Mouse (Mus musculus): ENCODE results near the gene Tmx2. TPM values are rescaled to one million over a fixed set of nuclear protein-coding genes. Genes with fewer than 3 reads are reported as not detected.
A peak's percentile ranks its signal among the peaks of the same experiment; 100 is the strongest.

The Tmx2 gene
- polyA plus RNA-seq, 1 experiment, result 454 TPM

GRCm38 (mm10) chr2:84705295-84705694 lies 26.4 kb upstream of the Tmx2 start:
- TF ChIP-seq POLR2A (IDR thresholded peaks at IDR 0.05; ENCODE audit: borderline replicate concordance, insufficient read depth, low read length) (no peak), CTCF (IDR thresholded peaks at IDR 0.05; ENCODE audit: borderline replicate concordance, insufficient read depth, low read depth, low read length) (no peak)
- no peak for DNase-seq
- 94% methylated on average over 1 of the region's 1 CpGs for WGBS

GRCm38 (mm10) chr2:84704329-84704728 lies 25.4 kb upstream of the Tmx2 start:
- Histone ChIP-seq H3K27ac (ENCODE audit: insufficient read depth, low read length) (no peak overlapping the region), H3K27me3 (ENCODE audit: control insufficient read depth, insufficient read depth, low read length) (no peaks in the 10 kb centered on the region), H3K4me1 (ENCODE audit: control insufficient read depth, insufficient read depth, low read length) (peaks cover 4% of the 10 kb centered on the region), H3K4me3 (replicated peaks; ENCODE audit: insufficient read depth, low read depth, low read length) (no peak overlapping the region)
- no peak for DNase-seq
- TF ChIP-seq CTCF (IDR thresholded peaks at IDR 0.05; ENCODE audit: borderline replicate concordance, insufficient read depth, low read depth, low read length) (no peak), POLR2A (IDR thresholded peaks at IDR 0.05; ENCODE audit: borderline replicate concordance, insufficient read depth, low read length) (no peak)
- 76% methylated on average over 5 of the region's 5 CpGs for WGBS

More at GRCm38 (mm10) chr2:84705295-84705694, 26.4 kb upstream of the Tmx2 start:
- H3K4me1 ChIP-seq (ENCODE audit: control insufficient read depth, insufficient read depth, low read length), result peaks cover 4% of the 10 kb centered on the region
- no peak overlapping the region for H3K27ac ChIP-seq (ENCODE audit: insufficient read depth, low read length)
- no peaks in the 10 kb centered on the region for H3K27me3 ChIP-seq (ENCODE audit: control insufficient read depth, insufficient read depth, low read length)
- no peak overlapping the region for H3K4me3 ChIP-seq (replicated peaks; ENCODE audit: insufficient read depth, low read depth, low read length)

GRCm38 (mm10) chr2:84703497-84703896 lies 24.6 kb upstream of the Tmx2 start:
- DNase-seq, result no peak
- no peak for TF ChIP-seq CTCF (IDR thresholded peaks at IDR 0.05; ENCODE audit: borderline replicate concordance, insufficient read depth, low read depth, low read length)
- TF ChIP-seq POLR2A (IDR thresholded peaks at IDR 0.05; ENCODE audit: borderline replicate concordance, insufficient read depth, low read length), result no peak
- no peak overlapping the region for H3K27ac ChIP-seq (ENCODE audit: insufficient read depth, low read length)
- peaks cover 4% of the 10 kb centered on the region for H3K4me1 ChIP-seq (ENCODE audit: control insufficient read depth, insufficient read depth, low read length)
- H3K4me3 ChIP-seq (replicated peaks; ENCODE audit: insufficient read depth, low read depth, low read length), result no peak overlapping the region
- no peaks in the 10 kb centered on the region for H3K27me3 ChIP-seq (ENCODE audit: control insufficient read depth, insufficient read depth, low read length)
- WGBS, result 96% methylated on average over 1 of the region's 1 CpGs

- no peak overlapping the region for H3K27ac ChIP-seq (ENCODE audit: insufficient read depth, low read length)
- no peak for DNase-seq
- H3K27me3 ChIP-seq (ENCODE audit: control insufficient read depth, insufficient read depth, low read length), result no peaks in the 10 kb centered on the region
- TF ChIP-seq CTCF (IDR thresholded peaks at IDR 0.05; ENCODE audit: borderline replicate concordance, insufficient read depth, low read depth, low read length) (no peak), POLR2A (IDR thresholded peaks at IDR 0.05; ENCODE audit: borderline replicate concordance, insufficient read depth, low read length) (no peak)
- WGBS, result 89% methylated on average over 5 of the region's 5 CpGs
- no peak overlapping the region for H3K4me3 ChIP-seq (replicated peaks; ENCODE audit: insufficient read depth, low read depth, low read length)
- H3K4me1 ChIP-seq (ENCODE audit: control insufficient read depth, insufficient read depth, low read length), result peaks cover 4% of the 10 kb centered on the region; the same call in 1 of the 2 replicates
These were observed 16.2 kb upstream of the Tmx2 start for GRCm38 (mm10) chr2:84695007-84695695.

- 18% methylated on average over 12 of the region's 12 CpGs for WGBS
- Histone ChIP-seq H3K27ac (ENCODE audit: insufficient read depth, low read length) (peak overlapping the region; percentile 17), H3K4me3 (replicated peaks; ENCODE audit: insufficient read depth, low read depth, low read length) (no peak overlapping the region)
These were observed 11.1 kb upstream of the Tmx2 start for GRCm38 (mm10) chr2:84690050-84690449.

GRCm38 (mm10) chr2:84688080-84688844 lies 9.3 kb upstream of the Tmx2 start:
- 84% methylated on average over 2 of the region's 2 CpGs for WGBS
- Histone ChIP-seq H3K27me3 (ENCODE audit: control insufficient read depth, insufficient read depth, low read length) (no peaks in the 10 kb centered on the region), H3K4me1 (ENCODE audit: control insufficient read depth, insufficient read depth, low read length) (peaks cover 6% of the 10 kb centered on the region; the same call in 1 of the 2 replicates), H3K27ac (ENCODE audit: insufficient read depth, low read length) (no peak overlapping the region), H3K4me3 (replicated peaks; ENCODE audit: insufficient read depth, low read depth, low read length) (no peak overlapping the region)
- no peak for TF ChIP-seq POLR2A (IDR thresholded peaks at IDR 0.05; ENCODE audit: borderline replicate concordance, insufficient read depth, low read length)
- no peak for TF ChIP-seq CTCF (IDR thresholded peaks at IDR 0.05; ENCODE audit: borderline replicate concordance, insufficient read depth, low read depth, low read length)
- no peak for DNase-seq

More at GRCm38 (mm10) chr2:84690050-84690449, 11.1 kb upstream of the Tmx2 start:
- Histone ChIP-seq H3K27me3 (ENCODE audit: control insufficient read depth, insufficient read depth, low read length) (no peaks in the 10 kb centered on the region), H3K4me1 (ENCODE audit: control insufficient read depth, insufficient read depth, low read length) (peaks cover 6% of the 10 kb centered on the region; the same call in 1 of the 2 replicates)
- TF ChIP-seq POLR2A (IDR thresholded peaks at IDR 0.05; ENCODE audit: borderline replicate concordance, insufficient read depth, low read length) (no peak), CTCF (IDR thresholded peaks at IDR 0.05; ENCODE audit: borderline replicate concordance, insufficient read depth, low read depth, low read length) (no peak)
- DNase-seq, result peak; percentile 41 to 58

GRCm38 (mm10) chr2:84682605-84683183 lies 3.8 kb upstream of the Tmx2 start:
- Histone ChIP-seq H3K27ac (ENCODE audit: insufficient read depth, low read length) (no peak overlapping the region), H3K27me3 (ENCODE audit: control insufficient read depth, insufficient read depth, low read length) (no peaks in the 10 kb centered on the region), H3K4me1 (ENCODE audit: control insufficient read depth, insufficient read depth, low read length) (no peaks in the 10 kb centered on the region), H3K4me3 (replicated peaks; ENCODE audit: insufficient read depth, low read depth, low read length) (no peak overlapping the region)
- TF ChIP-seq POLR2A (IDR thresholded peaks at IDR 0.05; ENCODE audit: borderline replicate concordance, insufficient read depth, low read length) (no peak), CTCF (IDR thresholded peaks at IDR 0.05; ENCODE audit: borderline replicate concordance, insufficient read depth, low read depth, low read length) (no peak)
- WGBS, result 79% methylated on average over 6 of the region's 6 CpGs
- DNase-seq, result no peak

All from cerebellum, adult 2 months (tissue).